Mouse (Mus musculus) thymus, adult 18-20 months (tissue): Measurements from ENCODE around the gene Rgs10.
A peak's percentile ranks its signal among the peaks of the same experiment; 100 is the strongest.

Source experiments
- DNase-seq, 2 experiments: peaks; one replicate each; pipeline ENCODE4 v3.0.0; 2022; ENCODE audit warnings: mixed read lengths in 2 of 2

Gene Rgs10

DNA sequence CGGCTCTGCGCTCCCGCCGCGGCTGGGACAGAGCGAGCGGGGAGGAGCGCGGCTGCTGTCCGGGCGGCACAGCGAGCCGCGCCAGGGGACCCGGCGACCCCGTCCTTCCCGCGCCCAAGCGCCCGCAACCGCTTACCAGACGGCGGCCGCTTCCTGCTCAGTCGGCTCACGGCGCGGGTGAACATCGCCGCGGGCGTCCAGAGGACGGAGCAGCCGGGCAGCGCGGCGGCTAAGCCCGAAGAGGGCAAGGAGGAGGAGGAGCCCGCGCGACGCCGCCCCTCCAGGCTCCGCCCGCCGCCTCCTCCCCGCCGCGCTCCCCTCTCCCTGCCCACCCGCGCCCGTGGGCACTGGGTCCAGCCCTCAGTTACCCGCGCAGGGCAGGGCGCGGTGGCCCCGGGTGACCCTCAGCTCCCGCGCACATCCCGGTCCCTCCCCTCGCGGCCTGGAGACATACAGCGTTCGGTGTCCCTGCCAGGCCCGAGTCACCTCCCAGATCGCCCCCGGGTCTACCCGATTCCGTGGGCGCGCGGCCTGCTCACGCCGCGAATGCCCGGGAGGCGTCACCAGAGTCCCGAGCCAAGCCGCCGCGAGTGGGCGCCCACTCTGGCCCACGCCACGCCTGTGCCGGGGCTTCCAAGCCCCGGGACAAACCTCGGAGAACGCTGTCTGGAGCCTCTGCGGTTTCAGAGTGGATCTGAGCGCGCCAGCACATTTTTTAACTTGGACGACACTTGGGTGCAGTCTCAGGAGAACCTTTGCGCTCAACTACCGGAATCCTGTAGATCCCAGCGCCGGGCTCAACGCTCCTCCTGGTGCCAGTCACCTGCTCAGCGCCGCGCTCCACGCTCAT lies at the start of gene Rgs10:
Rgs10 (minus strand) TSS at position 829 of the 850 bp plus-strand sequence.
- DNase-seq: peak; percentile 61

GRCm38 (mm10) chr7:128462406-128462805 lies 43.8 kb upstream of the Rgs10 start:
- peak in 1 of 2 experiments; percentile 18 for DNase-seq

DNA sequence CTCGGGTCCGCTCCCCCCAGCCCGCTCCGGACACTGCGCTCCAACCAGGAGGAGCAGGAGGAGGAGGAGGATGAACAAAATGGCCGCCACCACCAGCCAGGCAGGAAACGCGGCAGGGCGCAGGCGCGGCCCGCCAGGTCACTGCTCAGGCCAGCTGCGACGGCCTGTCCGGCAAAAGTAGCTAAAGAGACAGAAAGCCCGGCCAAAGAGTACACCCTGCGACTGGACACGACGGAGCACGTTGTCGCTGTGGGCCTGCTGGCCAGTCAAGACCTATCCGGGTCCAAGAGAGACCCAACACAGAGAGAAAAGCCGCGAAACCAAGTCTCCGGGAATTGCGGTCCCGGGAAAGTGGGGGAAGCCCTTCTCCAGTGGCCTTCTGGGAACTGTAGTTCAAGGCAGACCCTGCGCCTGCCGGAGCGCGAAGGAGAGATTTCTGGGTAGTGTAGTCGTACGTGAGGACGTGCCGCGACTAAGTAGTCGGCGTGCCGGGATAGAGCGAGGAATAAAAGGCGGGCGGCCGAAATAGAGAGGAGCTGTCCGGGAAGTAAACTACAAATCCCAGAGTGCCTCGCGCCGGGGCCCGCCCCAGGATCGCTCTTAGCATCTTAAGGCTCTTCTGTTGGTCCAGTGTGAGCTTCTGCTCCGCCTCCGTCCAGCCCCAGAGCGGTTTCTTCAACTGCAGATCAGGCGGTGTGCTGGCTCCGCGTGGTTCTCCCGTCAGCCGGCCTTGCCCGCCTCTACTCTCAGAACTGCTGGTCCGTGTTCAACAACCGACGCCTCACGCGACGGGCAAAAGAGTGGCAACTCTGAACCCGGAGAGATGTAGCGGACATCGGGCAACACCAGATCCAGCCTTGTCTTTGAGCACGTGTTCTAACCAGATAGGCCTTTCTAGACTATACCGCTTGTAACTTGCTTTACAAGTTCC lies 43.0 kb upstream of the Rgs10 start, which contains the start of gene Tial1:
Tial1 (minus strand) TSS at position 433 of the 931 bp plus-strand sequence.
- peak; percentile 97 for DNase-seq

- peak in 1 of 2 experiments; percentile 28 for DNase-seq
These were observed 42.3 kb upstream of the Rgs10 start for GRCm38 (mm10) chr7:128460865-128461228.

DNA sequence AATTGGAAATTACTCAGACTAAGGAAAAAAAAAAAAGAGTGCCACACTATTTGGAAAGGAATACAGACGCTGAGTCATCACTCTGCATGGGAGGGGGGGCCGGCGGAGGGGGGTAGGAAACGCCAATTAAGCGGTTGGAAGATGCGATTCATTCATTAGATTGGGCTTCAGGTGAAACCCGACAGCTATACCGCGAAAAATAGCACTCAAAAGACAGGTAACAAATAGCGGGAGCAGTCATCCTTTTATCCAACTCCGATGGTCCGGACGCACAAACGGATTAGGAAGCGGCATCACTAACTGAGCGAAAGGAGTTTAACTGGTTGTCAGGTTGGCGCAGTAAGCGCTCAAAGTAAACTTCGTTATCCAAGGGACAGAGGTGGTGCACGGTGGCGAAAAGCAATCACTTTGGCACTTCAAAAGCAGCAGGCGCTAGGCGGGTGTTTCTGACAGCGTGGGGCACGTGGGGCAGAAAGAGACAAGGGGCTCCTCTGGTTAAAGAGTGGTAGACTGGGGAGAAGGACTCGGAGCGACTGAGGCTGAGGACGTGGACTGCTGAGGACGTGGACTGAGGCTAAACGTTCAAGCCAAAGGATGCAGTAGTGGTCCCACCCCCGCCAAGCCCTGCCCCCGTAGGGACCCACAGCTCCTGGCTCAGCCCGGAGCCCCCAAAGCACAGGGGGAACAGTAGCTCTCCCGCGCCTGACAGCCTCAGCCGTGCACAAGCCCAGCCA lies 41.7 kb upstream of the Rgs10 start:
- DNase-seq: peak; percentile 34 to 48

DNA sequence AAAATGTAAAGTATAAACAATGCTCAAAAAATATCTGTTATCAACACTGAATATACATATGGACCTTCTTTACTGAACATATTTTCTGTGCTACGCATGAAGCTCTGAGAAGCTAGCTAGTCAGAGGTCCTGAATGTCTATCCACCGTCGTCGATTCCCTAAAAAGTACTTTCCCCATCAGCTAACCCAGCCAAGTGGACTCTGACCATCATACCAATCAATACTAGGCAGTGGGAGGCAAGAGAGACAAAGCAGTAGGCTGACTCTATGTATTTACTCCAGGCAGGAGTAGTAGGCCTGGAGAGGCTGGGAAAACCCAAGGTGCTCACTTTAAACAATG lies 41.2 kb upstream of the Rgs10 start:
- no peak for DNase-seq

- DNase-seq: no peak
These were observed 39.5 kb upstream of the Rgs10 start for GRCm38 (mm10) chr7:128458011-128458410.

DNA sequence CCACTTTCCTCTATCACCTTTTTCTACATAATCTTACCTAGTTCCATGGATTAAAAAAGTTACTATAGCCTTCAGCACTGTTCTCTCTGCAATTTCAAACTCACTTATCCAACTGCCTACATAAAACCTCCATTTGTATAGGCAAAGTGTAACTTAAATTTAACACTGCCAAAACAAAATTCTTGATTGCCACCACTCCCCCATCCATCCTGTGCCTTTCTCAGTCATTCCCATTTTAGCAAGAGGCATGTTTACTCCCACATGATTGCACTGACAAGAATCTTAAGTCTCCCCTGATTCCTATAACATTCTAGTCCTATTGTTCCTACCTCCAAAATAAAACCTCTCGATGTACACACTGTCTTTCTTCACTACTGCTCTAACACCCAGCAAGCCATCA lies 34.2 kb upstream of the Rgs10 start:
- DNase-seq: no peak

DNA sequence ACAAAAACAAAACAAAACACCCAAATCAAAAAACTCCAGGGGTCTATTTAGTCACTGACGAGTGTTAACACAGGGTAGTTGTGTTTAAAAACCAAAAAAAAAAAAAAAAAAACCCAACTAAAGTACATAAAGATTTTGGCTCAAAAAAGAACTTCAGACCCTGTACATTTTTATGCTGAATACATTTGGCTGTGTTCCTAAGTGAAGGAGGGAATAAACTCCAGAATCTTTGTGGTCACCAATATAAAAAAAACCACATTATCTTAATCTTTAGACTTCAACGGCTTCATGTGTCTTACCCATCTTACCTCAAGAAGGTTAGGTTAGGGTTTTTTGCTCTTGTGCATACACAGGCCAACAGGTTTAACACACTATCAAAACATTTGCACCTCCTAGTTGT lies 22.0 kb upstream of the Rgs10 start:
- no peak for DNase-seq

- DNase-seq: no peak
These were observed 20.7 kb upstream of the Rgs10 start for GRCm38 (mm10) chr7:128439251-128439650.

- DNase-seq: no peak
These were observed 19.6 kb upstream of the Rgs10 start for GRCm38 (mm10) chr7:128438131-128438530.

- DNase-seq: no peak
These were observed 14.7 kb upstream of the Rgs10 start for GRCm38 (mm10) chr7:128433213-128433612.

DNA sequence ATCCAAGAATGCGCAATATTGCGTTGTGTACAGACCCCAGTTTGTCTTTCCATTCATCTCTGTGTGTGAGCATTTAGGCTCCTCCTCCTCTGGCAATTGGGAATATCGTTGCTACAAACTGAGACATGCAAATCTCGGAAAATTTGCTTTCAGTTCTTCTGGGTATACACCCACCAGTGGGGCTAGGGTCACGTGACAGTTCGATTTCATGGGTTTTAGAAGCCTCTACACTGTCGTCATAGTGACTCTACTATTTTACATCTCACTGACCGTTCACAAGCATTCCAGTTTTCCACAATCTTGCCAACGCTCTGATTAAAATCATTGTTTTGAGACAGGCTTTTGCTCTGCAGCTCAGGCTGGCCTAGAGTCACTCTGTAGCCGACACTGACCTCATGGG lies 14.0 kb upstream of the Rgs10 start:
- DNase-seq: no peak

DNA sequence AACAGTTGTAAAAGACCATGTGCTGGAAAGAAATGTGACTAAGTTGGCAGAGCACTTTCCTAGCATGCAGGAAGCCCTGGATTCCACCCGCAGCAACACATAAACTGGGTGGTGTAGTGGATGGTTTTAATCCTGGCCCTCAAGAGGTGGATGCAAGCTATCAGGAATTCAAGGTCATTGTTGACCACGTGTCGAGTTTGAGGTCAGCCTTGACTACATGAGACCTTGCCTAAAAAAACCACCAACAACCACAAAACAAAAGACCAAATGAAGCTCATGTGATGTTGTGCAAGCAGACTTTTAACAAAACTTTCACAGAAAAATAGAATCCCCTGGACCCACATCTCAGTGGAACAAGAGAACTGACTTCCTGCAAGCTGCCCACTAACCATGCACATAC lies 3.9 kb upstream of the Rgs10 start:
- DNase-seq: no peak

GRCm38 (mm10) chr7:128421701-128422100 lies 3.1 kb upstream of the Rgs10 start:
- DNase-seq: no peak

- no peak for DNase-seq
These were observed 1.1 kb upstream of the Rgs10 start for GRCm38 (mm10) chr7:128419690-128420089.

DNA sequence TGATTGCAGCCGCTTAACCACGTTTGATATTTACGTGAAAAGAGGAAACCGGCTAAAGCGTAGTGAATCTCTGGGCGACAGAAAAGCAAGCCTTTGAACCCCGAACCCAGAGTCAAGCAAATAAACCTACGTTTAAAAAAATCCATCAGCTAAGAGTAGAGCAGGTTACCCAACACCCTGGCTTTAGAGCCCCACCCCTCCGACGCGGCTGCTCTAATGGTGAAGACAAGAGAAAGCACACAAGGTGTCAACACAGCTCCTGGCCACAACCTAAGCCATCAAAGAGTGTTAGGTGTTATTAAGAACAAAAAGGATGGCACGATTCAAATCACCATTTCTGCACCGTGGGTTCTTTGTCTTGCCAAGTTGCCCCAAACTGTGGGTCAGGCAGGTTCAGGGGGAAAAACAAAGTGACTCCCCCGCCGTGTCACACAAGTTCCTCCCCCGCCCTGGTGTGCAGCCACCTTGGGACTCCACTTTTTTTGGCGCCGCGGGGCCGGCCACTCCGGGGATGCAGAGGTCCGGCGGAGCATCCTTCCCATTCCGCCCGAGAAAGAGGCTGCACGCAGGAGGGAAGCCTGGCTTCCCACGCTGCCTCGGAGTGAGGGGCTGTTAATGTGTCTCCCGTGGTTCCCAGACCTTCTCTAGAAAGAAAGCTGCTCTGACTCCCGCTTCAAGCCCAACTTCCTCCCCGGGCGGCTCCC lies 1.2 kb downstream of the Rgs10 start:
- DNase-seq: peak in 1 of 2 experiments; percentile 36

- DNase-seq: no peak
These were observed 1.9 kb downstream of the Rgs10 start for GRCm38 (mm10) chr7:128416664-128417063.

DNA sequence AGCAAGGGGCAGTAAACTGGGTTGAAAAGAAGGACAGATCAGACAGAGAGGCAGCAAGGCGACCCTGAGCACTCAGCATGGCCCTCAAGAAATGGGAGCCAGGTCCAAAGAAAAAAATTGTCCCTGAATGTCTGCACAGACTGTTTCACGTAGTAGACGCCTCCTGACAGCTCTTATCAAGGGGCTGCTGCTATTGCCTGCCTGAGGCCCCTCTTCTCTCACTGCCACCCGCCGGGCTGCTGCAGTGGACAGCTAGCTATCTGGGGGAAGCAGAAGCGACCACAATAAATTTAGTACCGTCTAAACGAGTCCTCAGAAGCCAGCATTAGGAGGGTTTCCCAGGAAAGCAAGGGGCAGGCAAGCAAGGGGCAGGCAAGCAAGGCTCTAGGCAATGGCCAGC lies 4.1 kb downstream of the Rgs10 start:
- DNase-seq: no peak

- no peak for DNase-seq
These were observed 6.3 kb downstream of the Rgs10 start for GRCm38 (mm10) chr7:128412071-128412833.

GRCm38 (mm10) chr7:128410708-128411413 lies 7.7 kb downstream of the Rgs10 start:
- DNase-seq: no peak
